Mouse (Mus musculus) mesoderm, embryonic 11.5 days (tissue): ENCODE measurements around the gene Rasd2.
A peak's percentile ranks its signal among the peaks of the same experiment; 100 is the strongest.

ENCODE experiments used
- DNase-seq: peaks from one replicate; pipeline ENCODE4 v3.0.0-alpha.2; 2012; ENCODE audit warnings: low read depth, low spot score

Gene Rasd2

GRCm38 (mm10) chr8:75213686-75214085 lies at the start of gene Rasd2:
Gene Rasd2 (plus strand): TSS chr8:75213944.
- DNase-seq = no peak

GRCm38 (mm10) chr8:75169363-75169762 lies 44.4 kb upstream of the Rasd2 start:
- no peak for DNase-seq

- no peak for DNase-seq
Observed at GRCm38 (mm10) chr8:75172009-75172685, 41.6 kb upstream of the Rasd2 start.

- DNase-seq = no peak
Observed at GRCm38 (mm10) chr8:75193022-75193421, 20.7 kb upstream of the Rasd2 start.

DNA sequence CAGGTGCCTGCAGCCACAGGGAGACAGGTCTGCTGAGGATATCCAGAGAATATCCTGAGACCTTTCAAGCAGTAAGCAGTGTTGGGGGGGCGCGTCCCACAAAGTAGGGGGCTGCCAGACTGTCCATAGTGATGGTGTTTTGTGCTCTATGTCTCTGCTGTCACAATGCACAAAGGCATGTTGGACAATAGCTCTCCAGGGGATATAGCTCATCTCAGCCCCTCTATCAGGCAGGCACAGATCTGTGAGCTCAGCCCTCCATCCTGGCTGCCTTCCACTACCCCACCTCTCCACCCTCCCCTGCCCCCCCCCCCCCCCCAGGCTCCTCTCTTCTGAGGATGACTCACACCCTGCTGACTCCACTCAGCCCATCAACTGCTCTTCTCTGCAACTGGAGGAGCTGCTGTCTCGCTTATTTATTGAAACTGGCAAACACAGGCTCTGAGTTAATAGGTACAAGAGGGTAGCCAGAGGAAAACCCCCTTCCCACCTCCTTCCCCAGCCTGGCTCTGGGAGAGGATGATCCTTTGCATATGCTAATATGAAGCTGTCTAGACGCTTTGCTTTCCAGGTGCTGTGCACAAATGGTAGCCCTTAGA lies 19.2 kb upstream of the Rasd2 start:
- no peak for DNase-seq

- DNase-seq = no peak
Observed at GRCm38 (mm10) chr8:75197170-75197569, 16.6 kb upstream of the Rasd2 start.

DNA sequence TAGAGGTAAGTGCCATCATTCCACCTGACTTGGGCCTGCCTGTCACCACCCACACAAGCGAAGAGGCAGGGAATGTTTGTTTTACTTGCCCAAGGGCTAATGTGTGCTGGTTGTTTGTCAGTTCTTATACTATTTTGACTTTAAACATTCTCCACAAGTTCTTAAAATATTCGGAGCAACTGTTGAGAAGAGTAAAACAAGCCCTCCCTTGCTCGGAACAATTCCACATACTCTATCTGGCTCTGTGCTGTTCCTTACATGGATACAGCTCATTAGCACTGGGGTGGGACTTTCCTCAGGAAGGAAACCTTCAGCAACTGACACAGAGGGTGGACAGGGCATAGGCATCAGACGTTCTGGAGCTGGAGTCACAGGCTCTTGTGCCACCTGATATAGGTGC lies 15.9 kb upstream of the Rasd2 start:
- DNase-seq = no peak

GRCm38 (mm10) chr8:75198300-75198699 lies 15.4 kb upstream of the Rasd2 start:
- DNase-seq = no peak

- DNase-seq = no peak
Observed at GRCm38 (mm10) chr8:75198988-75199765, 14.6 kb upstream of the Rasd2 start.

DNA sequence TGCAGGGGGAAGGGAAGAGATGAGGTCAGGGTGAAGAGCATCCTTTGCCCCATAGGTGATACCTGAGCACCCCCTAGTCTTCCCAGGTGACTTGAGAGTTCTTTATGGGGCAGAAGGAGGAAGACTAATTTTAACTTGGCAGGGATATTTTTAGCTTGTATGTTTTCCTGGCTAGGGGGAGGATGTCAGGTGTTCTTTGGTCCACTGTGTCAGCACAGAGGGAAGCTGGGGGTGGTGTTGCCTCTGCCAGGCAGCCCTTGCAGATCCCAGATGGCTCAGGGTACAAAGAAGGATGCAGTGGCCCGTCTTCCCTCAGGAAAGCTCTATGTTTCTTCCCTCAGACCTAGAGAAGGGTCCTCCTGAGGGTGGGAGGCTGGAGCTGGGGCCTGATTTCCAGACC lies 13.8 kb upstream of the Rasd2 start:
- DNase-seq = no peak

DNA sequence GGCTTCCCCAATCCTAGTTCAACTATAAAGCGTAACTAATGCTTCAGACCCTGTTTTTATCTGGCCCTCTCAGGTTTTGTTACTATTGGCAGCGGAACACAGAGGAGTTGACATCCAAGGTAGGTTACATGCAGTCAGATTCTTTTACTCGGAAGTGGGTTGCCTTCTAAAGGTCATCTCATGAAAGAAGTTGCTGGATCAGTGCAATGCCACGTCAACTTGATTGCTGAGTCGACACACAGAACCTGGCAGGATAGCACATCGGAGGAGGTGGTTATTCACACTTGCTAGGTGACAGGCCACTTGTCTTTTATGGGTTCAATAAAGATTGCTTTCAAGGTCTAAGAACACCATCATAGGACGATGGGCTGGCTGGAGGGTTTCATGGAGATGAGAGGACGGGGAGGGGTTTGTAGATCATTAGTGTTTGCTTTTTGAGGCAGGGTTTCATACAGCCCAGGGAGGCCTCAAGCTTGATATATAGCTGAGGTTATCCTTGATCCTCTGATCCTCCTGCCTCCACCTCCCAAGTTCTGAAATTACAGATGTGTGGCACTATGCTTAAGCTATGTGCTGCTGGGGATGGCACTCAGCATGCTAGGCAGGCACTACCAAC lies 11.6 kb upstream of the Rasd2 start:
- no peak for DNase-seq

- DNase-seq = no peak
Observed at GRCm38 (mm10) chr8:75202913-75203312, 10.8 kb upstream of the Rasd2 start.

DNA sequence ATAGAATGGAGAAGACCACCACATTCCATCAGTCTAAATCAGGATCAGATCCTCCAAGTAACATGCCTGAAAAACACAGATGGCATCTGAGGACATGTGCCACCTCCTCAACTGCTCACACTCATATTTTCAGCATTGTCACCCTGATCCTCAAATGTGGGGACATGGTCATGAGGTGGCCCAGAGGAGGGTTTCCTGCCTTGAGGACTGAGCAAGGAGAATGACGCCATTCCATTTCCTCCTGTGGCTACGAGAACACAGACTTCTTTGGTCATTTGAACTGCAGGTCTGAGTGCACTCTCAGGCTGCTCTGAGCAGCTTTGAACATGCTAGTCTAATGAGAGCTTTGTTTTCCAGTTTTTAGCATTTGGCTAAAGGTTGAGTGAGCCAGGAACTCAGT lies 10.3 kb upstream of the Rasd2 start:
- DNase-seq = no peak

GRCm38 (mm10) chr8:75204190-75204868 lies 9.4 kb upstream of the Rasd2 start:
- no peak for DNase-seq

DNA sequence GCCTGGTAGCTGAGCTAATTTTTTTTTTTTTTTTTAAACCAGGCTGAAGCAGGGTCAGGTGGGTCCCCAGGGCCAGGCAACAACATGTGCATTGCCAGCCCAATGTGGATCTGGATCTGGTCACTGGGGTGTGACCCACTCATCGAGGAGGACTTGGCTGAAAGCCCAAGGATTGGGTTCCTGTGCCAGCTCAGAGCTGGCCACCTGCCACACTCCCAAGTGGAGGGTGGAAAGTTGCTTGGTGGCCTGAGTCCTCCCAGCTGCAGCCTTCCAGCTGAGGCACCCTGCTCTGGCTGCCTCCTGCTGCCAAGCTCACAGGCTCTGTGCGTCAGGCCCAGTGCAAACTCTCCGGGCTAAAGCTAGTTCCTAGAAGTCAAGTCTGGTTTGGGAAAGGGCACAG lies 2.3 kb upstream of the Rasd2 start:
- DNase-seq = no peak

GRCm38 (mm10) chr8:75212631-75213306 lies 975 bp upstream of the Rasd2 start:
- DNase-seq = peak; percentile 71

GRCm38 (mm10) chr8:75213307-75213651 lies 465 bp upstream of the Rasd2 start:
- no peak for DNase-seq

DNA sequence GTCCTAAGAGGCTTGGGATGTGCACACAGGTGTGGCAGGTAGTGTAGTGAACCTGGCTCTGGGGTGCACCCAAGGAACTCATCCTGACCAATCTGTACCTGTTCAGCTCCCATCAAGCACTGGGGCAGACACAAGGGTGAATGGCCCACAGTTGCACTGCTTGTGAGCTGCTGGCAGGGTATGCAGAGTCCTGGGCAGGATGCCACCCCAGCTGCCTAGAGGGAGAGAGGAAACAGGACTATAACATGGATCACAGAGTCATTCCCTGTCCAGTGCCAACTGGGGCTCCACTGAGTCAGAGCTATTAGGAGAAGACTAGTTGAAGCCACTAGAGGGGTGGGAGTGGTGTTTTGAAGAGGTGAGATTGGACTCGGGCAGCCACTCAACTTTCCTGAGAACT lies 1.3 kb downstream of the Rasd2 start:
- no peak for DNase-seq

- no peak for DNase-seq
Observed at GRCm38 (mm10) chr8:75215931-75216330, 2.2 kb downstream of the Rasd2 start.

DNA sequence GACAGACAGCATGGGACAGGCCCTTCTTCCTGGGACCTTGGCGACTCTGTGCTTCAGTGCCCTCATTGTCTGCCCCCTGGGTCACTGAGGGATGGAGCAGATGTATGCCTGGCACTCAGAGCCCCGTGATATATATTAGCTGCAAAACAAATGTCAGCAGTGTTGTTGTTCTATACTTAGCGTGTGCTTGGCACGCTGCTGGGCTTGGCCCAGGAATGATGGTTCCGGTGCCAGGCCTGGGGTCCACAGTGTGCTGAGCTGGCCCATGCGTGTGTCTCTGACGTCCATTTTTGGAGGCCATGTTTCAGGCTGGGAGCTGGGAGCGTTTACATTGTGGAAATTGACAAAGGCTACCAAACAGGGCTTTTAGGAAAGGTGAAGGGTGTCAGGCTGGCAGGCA lies 3.1 kb downstream of the Rasd2 start:
- no peak for DNase-seq

- peak; percentile 70 for DNase-seq
Observed at GRCm38 (mm10) chr8:75217969-75218368, 4.2 kb downstream of the Rasd2 start.
